Mouse (Mus musculus) lung, adult 2 months (tissue): ENCODE measurements at regions not wholly inside any gene's neighbourhood (a gene's known extent, or its start where the extent isn't known, plus 50 kb on each side); places are given as distances from the start of the nearest gene placed in this dataset.

ENCODE experiments used
- CTCF ChIP-seq: fragments of 200-500 bp; IDR thresholded peaks from 2 replicates; pipeline ENCODE4 v1.5.1; 2011; ENCODE audit warnings: mild to moderate bottlenecking, low read length, control low read depth; ENCODE audit not compliant: insufficient read depth
- POLR2A ChIP-seq: fragments of 200-500 bp; IDR thresholded peaks from 2 replicates; pipeline ENCODE4 v1.6.1; 2011; ENCODE audit warnings: low read depth, mild to moderate bottlenecking, control low read depth, low read length, borderline replicate concordance; ENCODE audit errors: extremely low read depth

- TF ChIP-seq CTCF: no peak
- no peak for TF ChIP-seq POLR2A
These were observed 197.2 kb downstream of the Cdca7 start for GRCm38 (mm10) chr2:72672908-72673901.
